Mouse (Mus musculus) heart, postnatal 10 days (tissue): ENCODE data around the gene Tex33. TPM values are rescaled to one million over a fixed set of nuclear protein-coding genes. Genes with fewer than 3 reads are reported as not detected.
"Not testable (repeated sequence)": the region's sequence is repeated elsewhere in the genome, so short reads cannot be mapped to it uniquely, and the experiment has no call there.

Experiments
- DNase-seq, 2 experiments: peaks; one replicate each; pipeline ENCODE4 v3.0.0; 2021
- intact Hi-C: fragments of 180-260 bp; cut with DNase I; formaldehyde crosslinking; loops from one replicate; pipeline ENCODE4 v1.15.1; 2025
- microRNA-seq, 2 experiments: library from miRNA; unstranded; fragments of <30 nt; microRNA quantifications; one replicate each; pipeline ENCODE4 v1.2.0; 2022
- total RNA-seq, 2 experiments: library from RNA; stranded (reverse); gene quantifications; 2 replicates each; pipeline ENCODE4 v1.2.3; 2021

The Tex33 gene
- total RNA-seq, 2 experiments from 2014 or later, result not detected

GRCm38 (mm10) chr15:78329972-78330371, 65.7 kb downstream of the Tex33 start:
- intact Hi-C loops, DNase-seq: not testable (repeated sequence)

DNA sequence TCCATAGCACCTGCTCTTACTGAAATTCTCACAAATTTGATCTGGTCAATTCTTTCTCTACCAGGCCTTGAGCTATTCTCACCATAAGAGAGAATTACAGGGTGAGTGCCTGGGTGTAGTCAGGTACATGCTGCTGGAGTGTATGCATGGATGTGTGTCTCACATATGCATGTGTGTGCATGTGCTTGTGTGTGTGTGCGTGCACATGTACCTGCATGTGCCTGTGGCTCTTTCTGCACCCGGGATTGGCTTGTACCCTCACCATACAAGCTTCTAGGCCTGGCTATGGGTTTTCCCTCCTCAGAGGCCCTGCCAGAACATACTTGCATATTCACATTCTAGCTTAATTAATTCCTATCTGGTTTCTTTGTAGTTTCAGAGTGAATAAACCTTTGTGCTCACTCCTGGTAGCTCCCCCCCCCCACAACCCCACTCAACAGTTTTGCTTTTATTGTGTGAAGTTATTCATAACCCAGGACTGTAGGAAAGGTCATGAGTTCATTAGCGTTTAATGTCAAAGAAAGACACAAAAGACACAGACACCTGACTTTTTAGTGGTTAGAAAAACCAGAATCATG, 67.1 kb downstream of the Tex33 start:
- no peak for DNase-seq
- intact Hi-C loops, result no loop called here

Small RNAs within 50 kb of the gene (microRNA-seq; reads per million reads assigned to microRNA genes)
- gene Mir7676-2, result 0 reads per million in 2 experiments

Other genes with a start within 250 kb of the Tex33 start
- 10 to 100 TPM; 14.2 to 20.7 TPM for gene Ift27, start 221.8 kb downstream of the Tex33 start, total RNA-seq
- not detected for gene Pvalb, start 189.5 kb downstream of the Tex33 start, total RNA-seq
- gene Ncf4, start 151.1 kb downstream of the Tex33 start, total RNA-seq, result 1 to 10 TPM; 2.0 to 2.6 TPM
- 1 to 10 TPM; 1.3 to 1.6 TPM for gene Csf2rb2, start 90.2 kb downstream of the Tex33 start, total RNA-seq
- gene Csf2rb, start 70.2 kb downstream of the Tex33 start, total RNA-seq, result 1 to 10 TPM; 2.2 to 2.7 TPM
- 10 to 100 TPM; 14.4 to 16.4 TPM for gene Tst, start 10.0 kb upstream of the Tex33 start, total RNA-seq
- 10 to 100 TPM; 26.0 to 26.3 TPM for gene Mpst, start 10.5 kb upstream of the Tex33 start, total RNA-seq
- 10 to 100 TPM; 80.7 TPM for gene Kctd17, start 32.7 kb upstream of the Tex33 start, total RNA-seq
- gene Tmprss6, start 72.7 kb upstream of the Tex33 start, total RNA-seq, result under 1 TPM; 0.10 to 0.45 TPM
- under 1 TPM; 0.20 to 0.26 TPM for gene Il2rb, start 99.4 kb upstream of the Tex33 start, total RNA-seq
- gene C1qtnf6, start 135.5 kb upstream of the Tex33 start, total RNA-seq, result 10 to 100 TPM; 89.5 to 98.7 TPM
- under 1 TPM in 1 of 2 experiments, not detected in 1; 0.20 TPM for gene Sstr3, start 148.8 kb upstream of the Tex33 start, total RNA-seq
- gene Rac2, start 176.9 kb upstream of the Tex33 start, total RNA-seq, result 1 to 10 TPM; 4.6 to 4.7 TPM
- gene Cyth4, start 201.1 kb upstream of the Tex33 start, total RNA-seq, result 1 to 10 TPM; 4.8 to 6.9 TPM